ENCODE assay signal across 15 mouse cellular contexts in the genomic region with DNA sequence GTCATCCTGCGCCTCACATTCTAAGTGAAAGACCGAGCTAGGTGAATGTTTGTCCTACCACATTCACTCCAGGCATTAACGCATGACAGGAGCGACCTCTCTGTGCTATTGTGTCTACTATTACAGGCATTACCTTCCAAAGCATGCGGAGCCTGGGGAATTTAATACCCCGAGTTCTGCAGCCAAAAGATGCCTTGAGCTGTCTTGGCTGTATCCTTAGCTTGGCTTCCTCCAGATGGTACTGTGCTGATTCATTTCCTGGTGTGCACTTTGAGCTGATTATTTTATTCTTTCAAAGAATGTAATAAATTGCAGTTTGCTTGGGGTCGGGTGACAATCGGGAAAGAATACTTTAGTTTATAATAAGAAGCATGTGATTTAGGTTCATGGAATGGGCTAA.
DNase-seq lines count a peak whose midpoint lies in the region; ATAC-seq and TF ChIP-seq lines count a peak whose summit lies in the region.
"Had no signal": no experiment of that assay in that cellular context is flagged by ENCODE, and none has a peak within 500 bp of the region (broad histone marks: within the 10 kb centered on the region; RNA-seq: fewer than 3 reads in every experiment).

No protein-coding gene starts in this region.

- no peak overlapping the region for H3K4me2 ChIP-seq in lung, postnatal 0 days (replicated peaks; ENCODE audit: low read depth, low read length)
- H3K4me2 ChIP-seq: lung, embryonic 15.5 days; midbrain, embryonic 12.5 days; neural tube, embryonic 13.5 days had no signal

- WGBS in lung, postnatal 0 days, result 48% methylated on average over 8 of the region's 8 CpGs
- 33% methylated on average over 8 of the region's 8 CpGs for WGBS in kidney, adult 2 months
- 76% methylated on average over 8 of the region's 8 CpGs for WGBS in midbrain, embryonic 10.5 days

- TF ChIP-seq CTCF in lung, postnatal 0 days (IDR thresholded peaks at IDR 0.05), result no peak
- TF ChIP-seq CTCF in kidney, adult 2 months (conservative IDR thresholded peaks at IDR 0.05; ENCODE audit: insufficient read depth, insufficient read length, low read depth, low read length), result no peak

- peak; percentile 16 for DNase-seq in embryo, embryonic 11 days
- DNase-seq in embryo, embryonic 10.5 days (ENCODE audit: low spot score), result no peak
- DNase-seq in lung, postnatal 0 days (ENCODE audit: low spot score), result peak; percentile 11
- no peak for DNase-seq in lung, postnatal 4 days
- DNase-seq in kidney, adult 2 months, result peak; percentile 73
- DNase-seq in thymus, postnatal 36 days, result no peak
- no peak for DNase-seq in midbrain, embryonic 10.5 days (ENCODE audit: low spot score)
- DNase-seq: adrenal gland, postnatal 10 days; cerebellum, adult 9-10 months; heart, adult 2 months had no signal

- no peak overlapping the region for H3K9ac ChIP-seq in lung, postnatal 0 days (replicated peaks; ENCODE audit: low read depth)
- H3K9ac ChIP-seq: lung, embryonic 15.5 days; midbrain, embryonic 12.5 days; neural tube, embryonic 13.5 days had no signal

- no peak for TF ChIP-seq POLR2A in kidney, adult 2 months (IDR thresholded peaks at IDR 0.05; ENCODE audit: low read depth, low read length)

- no peaks in the 10 kb centered on the region for H3K27me3 ChIP-seq in lung, postnatal 0 days (replicated peaks; ENCODE audit: insufficient read depth, low read length)
- no peaks in the 10 kb centered on the region for H3K27me3 ChIP-seq in kidney, adult 2 months (replicated peaks; ENCODE audit: control insufficient read depth, insufficient read depth, low read length)
- no peaks in the 10 kb centered on the region for H3K27me3 ChIP-seq in midbrain, embryonic 10.5 days (ENCODE audit: low read depth, poor library complexity, severe bottlenecking)
- H3K27me3 ChIP-seq: lung, embryonic 15.5 days; midbrain, embryonic 12.5 days had no signal

- H3K4me1 ChIP-seq in lung, postnatal 0 days (ENCODE audit: insufficient read depth, low read depth, low read length), result no peaks in the 10 kb centered on the region
- H3K4me1 ChIP-seq in kidney, adult 2 months (ENCODE audit: control insufficient read depth, insufficient read depth, low read length), result no peaks in the 10 kb centered on the region; the same call in 1 of the 2 replicates
- H3K4me1 ChIP-seq in midbrain, embryonic 10.5 days, result peaks cover 33% of the 10 kb centered on the region
- H3K4me1 ChIP-seq: neural tube, embryonic 13.5 days had no signal

- no peaks in the 10 kb centered on the region for H3K36me3 ChIP-seq in lung, postnatal 0 days (ENCODE audit: insufficient read depth, low read length)
- H3K36me3 ChIP-seq in kidney, adult 2 months (ENCODE audit: control insufficient read depth, insufficient read depth, low read length), result no peaks in the 10 kb centered on the region
- H3K36me3 ChIP-seq in midbrain, embryonic 10.5 days, result no peaks in the 10 kb centered on the region
- H3K36me3 ChIP-seq: lung, embryonic 15.5 days; midbrain, embryonic 12.5 days; neural tube, embryonic 13.5 days had no signal

- H3K4me3 ChIP-seq in lung, postnatal 0 days (ENCODE audit: low read depth, low read length), result no peak overlapping the region
- H3K4me3 ChIP-seq in kidney, adult 2 months (ENCODE audit: insufficient read depth, low read depth, low read length), result no peak overlapping the region
- no peak overlapping the region for H3K4me3 ChIP-seq in midbrain, embryonic 10.5 days
- H3K4me3 ChIP-seq: erythroblast, embryonic 14.5 days; heart, adult 2 months; lung, embryonic 15.5 days; midbrain, embryonic 12.5 days; neural tube, embryonic 13.5 days had no signal

- H3K27ac ChIP-seq in lung, postnatal 0 days (ENCODE audit: low read length), result no peak overlapping the region
- no peak overlapping the region for H3K27ac ChIP-seq in kidney, adult 2 months (ENCODE audit: insufficient read depth, low read depth, low read length)
- H3K27ac ChIP-seq in midbrain, embryonic 10.5 days (replicated peaks), result no peak overlapping the region
- H3K27ac ChIP-seq: heart, adult 2 months; lung, embryonic 15.5 days; midbrain, embryonic 12.5 days; neural tube, embryonic 13.5 days had no signal

- ATAC-seq in lung, postnatal 0 days, result no peak
- no peak for ATAC-seq in activated CD4-positive, CD25-positive, alpha-beta regulatory T cell, adult 4 months

- no peaks in the 10 kb centered on the region for H3K9me3 ChIP-seq in lung, postnatal 0 days (ENCODE audit: low read length)
- H3K9me3 ChIP-seq in midbrain, embryonic 10.5 days (replicated peaks), result no peaks in the 10 kb centered on the region
- H3K9me3 ChIP-seq: lung, embryonic 15.5 days; neural tube, embryonic 13.5 days had no signal

- TF ChIP-seq EP300 in lung, postnatal 0 days (IDR thresholded peaks at IDR 0.05), result no peak

Comparison
In these comparisons a context has a peak if more than half of its experiments do, and no peak if none do; other contexts are left out.
1. DNase-seq: peak in embryo, embryonic 11 days (single experiment), lung, postnatal 0 days (single experiment) and kidney, adult 2 months (single experiment); none in embryo, embryonic 10.5 days (single experiment), lung, postnatal 4 days (0 of 2), thymus, postnatal 36 days (0 of 2) and midbrain, embryonic 10.5 days (single experiment).